Mouse (Mus musculus) spleen, postnatal 10 days (tissue): ENCODE results near the gene Med9.

Source experiments
- DNase-seq, 2 experiments: peaks; one replicate each; pipeline ENCODE4 v3.0.0; 2021 to 2022; ENCODE audit warnings: low spot score in 2 of 2

Gene Med9

GRCm38 (mm10) chr11:59947752-59948400 lies at the start of gene Med9:
TSS of gene Med9 (plus strand) at chr11:59948206.
- peak; percentile 88 to 96 for DNase-seq

- DNase-seq: no peak
Observed at GRCm38 (mm10) chr11:59899711-59900685, 48.0 kb upstream of the Med9 start.

- DNase-seq: no peak
Observed at GRCm38 (mm10) chr11:59900995-59901394, 47.0 kb upstream of the Med9 start.

GRCm38 (mm10) chr11:59902045-59902726 lies 45.8 kb upstream of the Med9 start:
- DNase-seq: no peak

GRCm38 (mm10) chr11:59906521-59907123 lies 41.4 kb upstream of the Med9 start:
- DNase-seq: no peak

- no peak for DNase-seq
Observed at GRCm38 (mm10) chr11:59908446-59908845, 39.6 kb upstream of the Med9 start.

- DNase-seq: no peak
Observed at GRCm38 (mm10) chr11:59910586-59910985, 37.4 kb upstream of the Med9 start.

- DNase-seq: no peak
Observed at GRCm38 (mm10) chr11:59911523-59911922, 36.5 kb upstream of the Med9 start.

GRCm38 (mm10) chr11:59913702-59914101 lies 34.3 kb upstream of the Med9 start:
- no peak for DNase-seq

- no peak for DNase-seq
Observed at GRCm38 (mm10) chr11:59918014-59918413, 30.0 kb upstream of the Med9 start.

GRCm38 (mm10) chr11:59919401-59919800 lies 28.6 kb upstream of the Med9 start:
- DNase-seq: no peak

GRCm38 (mm10) chr11:59920331-59920730 lies 27.7 kb upstream of the Med9 start:
- no peak for DNase-seq

- DNase-seq: no peak
Observed at GRCm38 (mm10) chr11:59921265-59921664, 26.7 kb upstream of the Med9 start.

- no peak for DNase-seq
Observed at GRCm38 (mm10) chr11:59930031-59930430, 18.0 kb upstream of the Med9 start.

GRCm38 (mm10) chr11:59932560-59933337 lies 15.3 kb upstream of the Med9 start:
- DNase-seq: no peak

GRCm38 (mm10) chr11:59933943-59934342 lies 14.1 kb upstream of the Med9 start:
- no peak for DNase-seq

- no peak for DNase-seq
Observed at GRCm38 (mm10) chr11:59937023-59937422, 11.0 kb upstream of the Med9 start.

- no peak for DNase-seq
Observed at GRCm38 (mm10) chr11:59937615-59938014, 10.4 kb upstream of the Med9 start.

- DNase-seq: no peak
Observed at GRCm38 (mm10) chr11:59939821-59940220, 8.2 kb upstream of the Med9 start.

GRCm38 (mm10) chr11:59940645-59941044 lies 7.4 kb upstream of the Med9 start:
- no peak for DNase-seq

- no peak for DNase-seq
Observed at GRCm38 (mm10) chr11:59941391-59941790, 6.6 kb upstream of the Med9 start.
